Mouse (Mus musculus) bone marrow, adult 2 months (tissue): ENCODE results near the gene Itgb4. TPM values are rescaled to one million over a fixed set of nuclear protein-coding genes. Genes with fewer than 3 reads are reported as not detected.

ENCODE experiments used
- H3K27ac ChIP-seq: fragments of 200-500 bp; 2 replicates; pipeline ENCODE4 v1.5.1; 2012; ENCODE audit warnings: low read depth, mild to moderate bottlenecking, control low read depth, inconsistent platforms, low read length; ENCODE audit not compliant: control insufficient read depth, poor library complexity, insufficient read depth
- H3K4me1 ChIP-seq: fragments of 200-500 bp; 2 replicates; pipeline ENCODE4 v1.6.1; 2011; ENCODE audit warnings: low read length; ENCODE audit not compliant: control insufficient read depth, insufficient read depth
- H3K4me3 ChIP-seq: fragments of 200-500 bp; replicated peaks from 2 replicates; pipeline ENCODE3; 2011; ENCODE audit warnings: mild to moderate bottlenecking, low read depth, low read length, control low read depth; ENCODE audit not compliant: control insufficient read depth
- CTCF ChIP-seq: fragments of 200-500 bp; IDR thresholded peaks from 2 replicates; pipeline ENCODE4 v1.5.1; 2011; ENCODE audit warnings: low read length, control low read depth; ENCODE audit not compliant: control insufficient read depth, insufficient read depth
- POLR2A ChIP-seq: fragments of 200-500 bp; IDR thresholded peaks from 2 replicates; pipeline ENCODE4 v1.6.1; 2011; ENCODE audit warnings: low read depth, mild to moderate bottlenecking, control low read depth, low read length, borderline replicate concordance; ENCODE audit not compliant: control insufficient read depth
- WGBS: fragments of 180-500 bp; shearing (Covaris S2); methylation state at CpG from one replicate; pipeline ENCODE4 v1.1.7; 2018; 5-methylcytosine and 5-hydroxymethylcytosine counted together
- polyA plus RNA-seq: library from polyadenylated mRNA; stranded (reverse); fragments of >200 nt; gene quantifications from 2 replicates; pipeline ENCODE4 v1.2.4, GENCODE M21; 2011; ENCODE audit warnings: low replicate concordance; ENCODE audit not compliant: missing spikeins, insufficient read depth, insufficient read length

Gene Itgb4
- polyA plus RNA-seq, 1 experiment: 1.7 TPM

DNA sequence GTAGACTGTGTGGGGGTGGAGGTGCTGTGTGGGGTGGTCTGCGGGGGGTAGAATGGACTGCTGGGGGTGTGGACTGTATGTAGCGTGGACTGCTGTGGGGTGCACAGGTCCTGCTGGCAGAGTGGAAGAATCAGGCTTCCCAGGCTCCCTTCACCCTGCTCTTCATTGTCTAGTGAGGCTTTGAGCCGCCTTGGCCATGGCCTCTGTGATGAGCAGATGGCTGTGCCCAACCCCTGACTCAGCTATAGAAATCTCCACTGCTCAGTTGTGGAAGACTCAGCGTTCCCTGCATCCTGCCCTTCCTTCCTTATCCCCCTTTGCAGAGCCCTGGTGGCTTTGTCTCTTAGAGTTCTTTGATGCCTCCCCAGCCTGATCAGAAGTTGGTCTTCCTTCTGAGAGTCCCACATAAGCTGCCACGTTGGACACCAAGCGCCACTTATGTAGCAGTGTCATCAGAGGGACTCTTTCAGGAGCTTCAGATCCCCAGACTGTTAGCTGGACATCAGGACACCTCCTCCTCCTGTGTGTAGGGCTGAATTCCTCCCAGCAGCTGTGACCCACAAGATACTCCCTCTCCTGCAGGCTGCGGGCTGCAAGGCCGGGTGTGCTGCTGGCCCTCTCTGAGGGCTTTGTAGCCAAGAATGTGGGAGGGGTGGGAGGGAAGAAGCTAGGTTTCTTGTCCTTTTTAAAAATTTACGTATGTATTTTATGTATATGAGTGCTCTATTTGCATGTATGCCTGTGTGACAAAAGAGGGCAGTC is 11.7 kb upstream of the Itgb4 start:
- H3K27ac ChIP-seq: no peak overlapping the region
- TF ChIP-seq CTCF (no peak), POLR2A (no peak)
- 91% methylated on average over 9 of the region's 9 CpGs for WGBS
- no peak overlapping the region for H3K4me3 ChIP-seq
- H3K4me1 ChIP-seq: no peaks in the 10 kb centered on the region

DNA sequence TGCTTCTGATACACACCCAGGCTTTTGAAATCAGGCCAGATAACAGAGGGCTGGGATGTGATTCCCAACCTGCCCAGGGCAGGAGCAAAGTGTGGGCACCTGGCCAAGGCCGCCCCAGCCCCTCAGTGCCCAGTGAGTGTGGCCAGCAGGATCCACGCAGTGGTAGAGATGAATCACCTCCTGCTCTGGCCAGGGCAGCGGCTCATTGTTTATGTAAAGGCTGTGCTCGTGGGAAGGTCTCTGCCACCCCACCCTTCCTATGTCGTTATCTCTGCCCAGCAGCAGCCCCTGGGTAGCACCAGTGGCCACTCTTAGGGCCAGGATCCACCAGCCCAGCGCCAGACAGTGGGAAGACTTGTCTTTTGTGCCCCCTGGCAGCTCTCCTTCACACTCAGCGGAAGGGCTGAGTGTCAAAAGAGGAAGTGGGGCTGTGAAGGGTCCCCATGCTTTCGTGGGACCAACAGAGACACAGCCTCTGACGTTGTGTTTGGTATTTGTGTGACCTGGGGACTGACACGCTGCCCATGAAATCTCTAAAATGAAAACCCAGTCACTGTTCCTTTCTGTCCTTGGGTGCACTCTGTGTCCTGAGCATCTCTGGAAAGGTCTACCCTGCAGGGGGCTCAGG is 9.4 kb upstream of the Itgb4 start:
- 25% methylated on average over 10 of the region's 10 CpGs for WGBS
- Histone ChIP-seq H3K4me1 (no peaks in the 10 kb centered on the region; the same call in 1 of the 2 replicates), H3K4me3 (no peak overlapping the region), H3K27ac (no peak overlapping the region)
- no peak for TF ChIP-seq POLR2A
- TF ChIP-seq CTCF: no peak

- no peaks in the 10 kb centered on the region; the same call in 1 of the 2 replicates for H3K4me1 ChIP-seq
- WGBS: 49% methylated on average over 5 of the region's 5 CpGs
- no peak overlapping the region for H3K4me3 ChIP-seq
- no peak overlapping the region for H3K27ac ChIP-seq
- no peak for TF ChIP-seq POLR2A
- TF ChIP-seq CTCF: no peak
Measured at GRCm38 (mm10) chr11:115968731-115969405, 5.6 kb upstream of the Itgb4 start.

DNA sequence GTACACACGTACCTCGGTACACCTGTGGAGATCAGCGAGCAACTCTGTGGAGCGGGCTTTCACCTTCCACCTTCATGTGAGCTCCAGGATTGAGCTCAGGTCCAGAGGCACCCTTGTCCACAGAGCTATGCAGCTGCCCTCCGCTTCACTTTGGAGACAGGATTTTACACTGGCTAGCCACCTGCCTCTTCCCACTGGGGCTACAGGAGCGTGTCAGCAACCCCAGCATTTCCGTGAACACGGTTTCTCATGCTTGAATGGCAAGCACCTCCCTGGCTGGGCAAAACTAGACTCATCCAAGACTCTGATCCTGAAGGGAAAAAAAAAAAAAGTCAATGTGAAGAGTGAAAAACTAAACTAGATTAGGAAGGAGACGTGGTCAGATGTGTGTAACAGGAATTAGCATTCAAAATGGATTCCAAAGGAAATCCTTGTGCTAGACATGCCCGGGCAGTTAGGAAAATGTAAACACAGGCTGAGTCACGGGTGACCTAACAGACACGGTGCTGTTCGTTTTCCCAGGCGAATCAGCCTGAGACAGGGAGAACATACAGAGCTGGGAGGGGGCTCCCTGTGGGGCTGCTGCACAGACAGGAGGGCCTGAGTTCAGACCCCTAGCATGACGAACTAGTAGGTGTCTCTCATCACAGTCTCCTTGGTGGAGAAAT is 4.4 kb upstream of the Itgb4 start:
- H3K4me1 ChIP-seq: no peaks in the 10 kb centered on the region; the same call in 1 of the 2 replicates
- no peak overlapping the region for H3K4me3 ChIP-seq
- WGBS: 77% methylated on average over 15 of the region's 15 CpGs
- TF ChIP-seq POLR2A (no peak), CTCF (no peak)
- H3K27ac ChIP-seq: no peak overlapping the region

DNA sequence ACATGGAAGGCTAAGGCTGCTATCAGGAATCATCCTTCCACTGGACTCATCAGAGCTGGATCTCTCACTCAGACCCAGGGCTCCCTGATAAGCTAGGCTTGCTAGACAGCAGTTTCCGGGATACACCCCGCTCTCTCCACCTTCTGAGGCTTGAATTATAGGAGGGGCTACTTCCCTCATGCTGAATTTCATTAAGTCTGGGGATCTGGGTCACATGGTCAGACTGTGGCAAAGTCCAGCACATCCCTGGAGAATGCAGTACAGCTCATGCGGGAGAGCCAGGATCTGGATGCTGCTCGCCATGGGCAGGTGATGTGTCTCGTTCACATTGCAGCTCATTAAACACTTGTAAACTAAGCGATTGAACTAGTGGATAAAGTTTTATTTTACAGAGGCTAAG is 3.5 kb upstream of the Itgb4 start:
- 81% methylated on average over 6 of the region's 6 CpGs for WGBS
- H3K4me1 ChIP-seq: no peaks in the 10 kb centered on the region; the same call in 1 of the 2 replicates

GRCm38 (mm10) chr11:115975083-115975420 is 543 bp downstream of the Itgb4 start:
- WGBS: 6% methylated on average over 18 of the region's 18 CpGs
- TF ChIP-seq CTCF: no peak
- TF ChIP-seq POLR2A: no peak
- no peak overlapping the region for H3K4me3 ChIP-seq
- no peak overlapping the region for H3K27ac ChIP-seq
- H3K4me1 ChIP-seq: no peaks in the 10 kb centered on the region

More for the DNA sequence above, 3.5 kb upstream of the Itgb4 start:
- Histone ChIP-seq H3K4me3 (no peak overlapping the region), H3K27ac (no peak overlapping the region)
- TF ChIP-seq CTCF: no peak
- no peak for TF ChIP-seq POLR2A

GRCm38 (mm10) chr11:115975544-115975943 is 1.0 kb downstream of the Itgb4 start:
- Histone ChIP-seq H3K27ac (no peak overlapping the region), H3K4me3 (no peak overlapping the region), H3K4me1 (no peaks in the 10 kb centered on the region)
- 56% methylated on average over 12 of the region's 12 CpGs for WGBS
- TF ChIP-seq CTCF (no peak), POLR2A (no peak)

- Histone ChIP-seq H3K27ac (no peak overlapping the region), H3K4me1 (no peaks in the 10 kb centered on the region), H3K4me3 (no peak overlapping the region)
- 87% methylated on average over 15 of the region's 15 CpGs for WGBS
- no peak for TF ChIP-seq POLR2A
- TF ChIP-seq CTCF: no peak
Measured at GRCm38 (mm10) chr11:115982472-115982871, 8.0 kb downstream of the Itgb4 start.
